Mouse (Mus musculus): ENCODE measurements at regions not wholly inside any gene's neighbourhood (a gene's known extent, or its start where the extent isn't known, plus 50 kb on each side); places are given as distances from the start of the nearest gene placed in this dataset.

DNA sequence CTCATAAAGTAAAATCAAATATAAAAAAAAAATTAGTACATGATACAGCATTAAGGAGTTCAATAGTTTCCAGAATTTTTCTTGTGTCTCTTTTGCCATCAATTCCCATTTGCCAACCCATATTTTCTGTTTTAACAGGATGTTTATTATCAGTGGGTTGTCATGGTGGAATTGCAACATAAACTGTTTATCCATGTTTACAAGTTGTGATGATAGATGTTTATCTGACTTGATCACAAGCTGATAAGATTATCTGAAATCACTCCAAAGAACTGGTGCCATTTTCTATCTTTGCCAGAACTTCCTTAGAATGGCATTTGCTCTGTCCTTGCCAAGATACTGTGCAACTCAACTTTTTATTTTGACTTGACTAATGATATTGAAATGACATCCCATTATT lies 466.8 kb downstream of the Pcdh7 start:
- POLR2A ChIA-PET, result no interaction called here
- CTCF ChIA-PET, result interaction anchor here in 1 of 4 experiments (0.7 kb wide), 1 partner anchor 24 kb away, joined by 3 read pairs; no protein-coding TSS in a partner anchor

DNA sequence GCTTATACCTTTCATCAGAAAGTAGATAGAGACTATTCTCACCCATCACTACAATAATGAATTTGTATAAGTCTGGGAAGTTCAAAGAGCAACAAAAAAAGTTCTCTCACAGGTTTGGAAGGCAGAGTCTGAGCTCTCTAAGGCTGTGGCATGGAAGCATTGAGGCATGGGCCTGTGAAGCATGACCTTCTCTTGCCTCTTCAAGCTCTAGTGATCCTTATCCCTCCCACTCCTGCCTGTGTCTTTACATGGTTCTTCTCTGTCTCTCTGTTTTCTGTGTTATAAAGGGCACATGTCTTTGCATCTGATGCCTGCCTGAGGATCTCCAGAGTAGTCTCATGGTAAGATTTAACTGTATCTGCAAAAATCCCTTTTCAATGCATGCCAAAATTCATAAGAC lies 489.8 kb downstream of the Pcdh7 start:
- POLR2A ChIA-PET, result no interaction called here

DNA sequence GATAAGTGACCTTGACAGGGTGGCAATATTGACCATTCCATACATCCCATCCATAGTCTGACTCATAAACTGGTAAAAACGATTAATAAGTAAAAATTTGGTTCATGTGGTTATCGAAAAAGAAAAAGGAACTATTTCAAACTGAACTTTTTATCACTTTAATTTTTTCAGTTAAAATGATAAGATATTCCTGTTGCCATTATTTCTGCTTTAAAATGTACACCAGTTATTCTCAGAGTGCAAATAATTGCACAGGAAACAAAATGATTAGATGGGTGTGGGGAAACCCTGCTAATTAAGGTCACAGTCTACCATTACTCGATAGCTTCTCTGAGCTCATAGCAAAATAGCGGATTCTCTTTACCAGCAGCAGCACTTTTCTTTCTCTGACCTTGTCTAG lies 509.4 kb downstream of the Pcdh7 start:
- CTCF ChIA-PET, result no interaction called here
- POLR2A ChIA-PET, result no interaction called here

More for the DNA sequence above, 489.8 kb downstream of the Pcdh7 start:
- CTCF ChIA-PET, result no interaction called here

DNA sequence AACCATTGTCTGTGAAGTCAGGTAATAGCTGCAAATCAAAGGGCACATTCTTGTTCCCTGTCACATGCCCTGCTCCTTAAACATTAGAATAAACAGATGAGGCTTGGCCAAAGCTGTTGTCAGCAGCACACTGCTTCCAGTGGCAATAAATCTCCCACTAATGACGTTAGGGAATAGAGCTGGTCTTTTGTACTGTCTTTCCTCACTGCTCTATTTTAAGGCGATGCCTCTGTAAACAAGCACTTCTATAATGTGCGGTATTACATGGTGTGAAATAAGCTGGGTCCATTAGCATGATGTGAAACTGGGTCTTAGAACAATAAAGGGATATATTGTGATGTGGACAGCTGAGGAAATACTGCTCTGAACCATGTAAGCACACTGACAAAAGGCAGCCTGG lies 511.0 kb downstream of the Pcdh7 start:
- ChIA-PET POLR2A (no interaction called here), CTCF (no interaction called here)
